Mouse (Mus musculus): ENCODE data around the gene Vegfa. TPM values are rescaled to one million over a fixed set of nuclear protein-coding genes. Genes with fewer than 3 reads are reported as not detected.

Vegfa gene
- polyA plus RNA-seq, 1 experiment from 2014 or later = 5.2 TPM

DNA sequence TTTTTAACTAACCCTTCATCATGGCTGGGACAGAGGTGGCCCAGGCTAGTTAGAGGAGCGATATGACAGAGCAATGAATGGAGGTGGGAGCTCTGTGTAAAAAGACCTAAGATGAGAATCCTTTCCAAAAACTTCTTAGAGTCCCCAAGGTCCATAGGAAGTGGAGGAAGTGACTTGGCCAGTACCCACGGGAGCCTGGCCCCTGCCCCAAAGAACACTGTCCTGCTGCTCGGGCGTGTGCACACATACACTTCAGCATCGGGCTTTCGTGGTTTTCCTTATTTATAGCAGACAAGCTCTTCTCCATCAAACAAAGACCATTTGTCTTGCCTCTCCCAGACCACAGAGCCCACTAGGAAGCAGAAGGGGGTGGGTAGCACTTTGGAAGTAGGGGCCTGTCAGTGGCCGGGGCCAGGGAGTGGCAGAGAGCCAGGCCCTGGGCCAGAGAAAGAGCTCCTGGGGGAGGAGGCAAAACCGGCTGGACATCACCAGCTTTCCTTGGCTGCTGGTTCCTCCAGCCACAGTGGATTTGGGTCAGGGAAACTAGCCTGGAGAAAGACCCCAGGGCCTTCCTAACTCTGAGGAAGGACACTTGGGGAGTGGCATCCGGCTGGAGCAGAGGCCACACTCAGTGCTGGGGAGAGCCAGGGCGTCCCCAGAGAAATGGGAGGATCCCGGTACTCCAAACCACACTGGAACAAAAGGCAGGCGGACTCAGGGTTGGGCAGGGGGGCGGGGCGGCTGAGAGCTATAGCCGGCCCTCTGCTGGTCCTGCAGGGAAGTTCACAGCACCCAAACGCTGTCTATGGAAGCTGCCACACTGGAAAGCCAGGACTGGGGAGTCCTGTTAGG is 4.9 kb downstream of the Vegfa start:
- peaks cover 37% of the 10 kb centered on the region for H3K4me1 ChIP-seq (replicated peaks; ENCODE audit: control insufficient read depth, insufficient read depth, low read length)
- peak overlapping the region; percentile 93 for H3K4me3 ChIP-seq (ENCODE audit: low read depth, low read length)
- H3K9me3 ChIP-seq (ENCODE audit: control insufficient read depth, low read length) = no peaks in the 10 kb centered on the region
- peak overlapping the region; percentile 27 for H3K9ac ChIP-seq (ENCODE audit: low read length)
- DNase-seq (ENCODE audit: low spot score) (peak; percentile 84), ATAC-seq (replicated peaks; ENCODE audit: low FRiP score, low TSS enrichment, low read depth) (peak; percentile 14; the same call in 1 of the 2 replicates)
- H3K27ac ChIP-seq (ENCODE audit: low read depth) = peak overlapping the region; percentile 66
- H3K4me2 ChIP-seq (ENCODE audit: low read length) = peak overlapping the region; percentile 55
- peaks cover 40% of the 10 kb centered on the region for H3K36me3 ChIP-seq (ENCODE audit: control insufficient read depth, insufficient read depth, low read length)
- H3K27me3 ChIP-seq (replicated peaks; ENCODE audit: control insufficient read depth, insufficient read depth, low read length) = no peaks in the 10 kb centered on the region
- 11% methylated on average over 16 of the region's 16 CpGs for WGBS

DNA sequence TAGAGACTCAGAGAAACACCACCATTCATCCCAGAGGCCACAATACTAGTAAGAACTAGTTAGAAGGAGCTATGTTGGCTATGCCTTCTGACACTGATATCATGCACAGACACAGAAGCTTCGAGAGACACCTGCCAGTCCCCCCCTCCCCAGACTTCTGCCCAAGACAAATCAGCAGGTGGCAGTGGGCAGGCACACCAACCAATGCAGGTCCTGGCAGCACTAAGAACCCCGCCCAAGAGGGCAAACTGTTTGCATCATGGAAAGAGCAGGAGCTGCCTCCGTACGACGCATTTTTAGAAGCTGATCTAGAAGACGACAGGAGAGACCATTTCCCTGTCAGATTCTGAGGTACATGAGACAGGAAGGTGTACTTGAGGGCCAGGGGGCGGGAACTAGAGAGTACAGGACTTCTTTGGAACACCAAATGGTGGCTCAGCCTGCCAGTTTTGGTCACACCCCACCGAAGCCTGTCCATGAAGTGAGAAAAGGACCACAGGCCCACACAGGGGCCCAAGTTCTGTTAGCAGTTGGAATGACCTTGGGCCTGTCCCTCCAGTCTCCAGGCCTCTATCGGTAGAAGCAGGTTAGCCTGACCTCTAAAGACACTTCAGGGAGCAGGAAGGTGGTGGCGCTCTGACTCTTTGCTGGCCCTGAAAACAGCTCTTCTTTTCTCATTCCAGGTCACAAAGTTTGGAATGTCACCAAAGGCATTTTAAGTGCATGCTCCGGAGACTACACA is 6.1 kb downstream of the Vegfa start:
- H3K9me3 ChIP-seq (ENCODE audit: control insufficient read depth, low read length) = no peaks in the 10 kb centered on the region
- H3K4me3 ChIP-seq (ENCODE audit: low read depth, low read length) = no peak overlapping the region
- H3K4me2 ChIP-seq (ENCODE audit: low read length) = no peak overlapping the region
- DNase-seq (ENCODE audit: low spot score) (no peak), ATAC-seq (replicated peaks; ENCODE audit: low FRiP score, low TSS enrichment, low read depth) (no peak)
- H3K4me1 ChIP-seq (replicated peaks; ENCODE audit: control insufficient read depth, insufficient read depth, low read length) = peaks cover 37% of the 10 kb centered on the region
- no peak overlapping the region for H3K27ac ChIP-seq (ENCODE audit: low read depth)
- no peaks in the 10 kb centered on the region for H3K27me3 ChIP-seq (replicated peaks; ENCODE audit: control insufficient read depth, insufficient read depth, low read length)
- H3K9ac ChIP-seq (ENCODE audit: low read length) = no peak overlapping the region
- WGBS = 78% methylated on average over 11 of the region's 11 CpGs
- H3K36me3 ChIP-seq (ENCODE audit: control insufficient read depth, insufficient read depth, low read length) = peaks cover 52% of the 10 kb centered on the region

DNA sequence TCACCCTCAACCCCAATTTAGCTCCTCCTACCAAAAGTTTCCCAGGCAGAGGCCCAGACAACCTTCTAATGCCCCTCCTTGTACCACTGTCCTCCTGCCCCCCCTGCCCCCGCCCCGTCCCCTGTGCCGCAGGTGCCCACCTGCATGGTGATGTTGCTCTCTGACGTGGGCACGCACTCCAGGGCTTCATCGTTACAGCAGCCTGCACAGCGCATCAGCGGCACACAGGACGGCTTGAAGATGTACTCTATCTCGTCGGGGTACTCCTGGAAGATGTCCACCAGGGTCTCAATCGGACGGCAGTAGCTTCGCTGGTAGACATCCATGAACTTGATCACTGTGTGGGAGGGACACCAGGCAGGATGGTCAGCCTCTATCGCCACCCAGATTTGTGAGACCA is 7.0 kb downstream of the Vegfa start:
- WGBS = 86% methylated on average over 15 of the region's 15 CpGs
- H3K4me2 ChIP-seq (ENCODE audit: low read length) = no peak overlapping the region
- H3K4me1 ChIP-seq (replicated peaks; ENCODE audit: control insufficient read depth, insufficient read depth, low read length) = peaks cover 37% of the 10 kb centered on the region
- peaks cover 60% of the 10 kb centered on the region for H3K36me3 ChIP-seq (ENCODE audit: control insufficient read depth, insufficient read depth, low read length)
- H3K9ac ChIP-seq (ENCODE audit: low read length) = no peak overlapping the region
- no peak overlapping the region for H3K4me3 ChIP-seq (ENCODE audit: low read depth, low read length)
- ATAC-seq (replicated peaks; ENCODE audit: low FRiP score, low TSS enrichment, low read depth) (no peak), DNase-seq (ENCODE audit: low spot score) (no peak)
- no peak overlapping the region for H3K27ac ChIP-seq (ENCODE audit: low read depth)
- no peaks in the 10 kb centered on the region for H3K27me3 ChIP-seq (replicated peaks; ENCODE audit: control insufficient read depth, insufficient read depth, low read length)
- no peaks in the 10 kb centered on the region for H3K9me3 ChIP-seq (ENCODE audit: control insufficient read depth, low read length)

DNA sequence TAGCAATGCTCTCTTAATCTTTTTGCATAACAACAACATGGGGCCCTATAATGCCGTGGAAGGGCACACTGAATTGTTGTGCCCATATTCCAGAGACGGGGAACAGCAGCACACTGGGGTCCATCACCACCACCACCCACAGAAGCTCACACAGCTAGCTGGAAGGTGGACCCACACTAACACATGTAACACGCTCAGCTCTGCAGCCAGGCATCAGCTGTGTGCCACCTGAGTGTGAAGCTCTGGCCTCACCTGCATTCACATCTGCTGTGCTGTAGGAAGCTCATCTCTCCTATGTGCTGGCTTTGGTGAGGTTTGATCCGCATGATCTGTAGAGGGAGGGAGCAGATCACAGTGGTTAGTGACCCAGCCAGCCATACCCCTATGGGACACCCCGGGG is 8.0 kb downstream of the Vegfa start:
- H3K27ac ChIP-seq (ENCODE audit: low read depth) = no peak overlapping the region
- H3K27me3 ChIP-seq (replicated peaks; ENCODE audit: control insufficient read depth, insufficient read depth, low read length) = no peaks in the 10 kb centered on the region
- no peak overlapping the region for H3K9ac ChIP-seq (ENCODE audit: low read length)
- H3K9me3 ChIP-seq (ENCODE audit: control insufficient read depth, low read length) = no peaks in the 10 kb centered on the region
- H3K4me2 ChIP-seq (ENCODE audit: low read length) = no peak overlapping the region
- peaks cover 32% of the 10 kb centered on the region for H3K4me1 ChIP-seq (replicated peaks; ENCODE audit: control insufficient read depth, insufficient read depth, low read length)
- no peak overlapping the region for H3K4me3 ChIP-seq (ENCODE audit: low read depth, low read length)
- no peak for DNase-seq (ENCODE audit: low spot score)
- no peak for ATAC-seq (replicated peaks; ENCODE audit: low FRiP score, low TSS enrichment, low read depth)
- WGBS = 92% methylated on average over 5 of the region's 5 CpGs
- H3K36me3 ChIP-seq (ENCODE audit: control insufficient read depth, insufficient read depth, low read length) = peaks cover 71% of the 10 kb centered on the region

DNA sequence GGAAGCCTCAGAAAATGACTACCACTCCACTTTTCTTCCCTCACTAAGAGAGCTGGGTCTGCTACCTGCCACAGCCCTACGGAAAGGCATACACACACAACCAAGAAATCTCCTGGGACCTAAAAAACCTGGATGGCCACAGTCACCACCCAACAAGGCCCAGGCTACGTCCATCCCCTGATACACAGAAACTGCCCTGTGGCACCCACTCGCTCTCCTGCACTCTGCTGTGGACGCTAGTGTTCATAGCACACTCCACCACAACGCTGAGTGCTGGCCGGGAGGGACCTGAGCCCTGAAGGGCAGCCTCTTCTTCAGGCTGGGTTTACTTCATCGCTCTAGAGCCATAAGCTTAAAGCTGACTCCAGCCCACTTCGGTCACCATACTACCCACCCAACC is 8.6 kb downstream of the Vegfa start:
- Histone ChIP-seq H3K27ac (ENCODE audit: low read depth) (no peak overlapping the region), H3K9ac (ENCODE audit: low read length) (no peak overlapping the region), H3K4me1 (replicated peaks; ENCODE audit: control insufficient read depth, insufficient read depth, low read length) (peaks cover 26% of the 10 kb centered on the region), H3K4me3 (ENCODE audit: low read depth, low read length) (no peak overlapping the region), H3K9me3 (ENCODE audit: control insufficient read depth, low read length) (no peaks in the 10 kb centered on the region), H3K4me2 (ENCODE audit: low read length) (no peak overlapping the region), H3K27me3 (replicated peaks; ENCODE audit: control insufficient read depth, insufficient read depth, low read length) (no peaks in the 10 kb centered on the region), H3K36me3 (ENCODE audit: control insufficient read depth, insufficient read depth, low read length) (peaks cover 77% of the 10 kb centered on the region)
- ATAC-seq (replicated peaks; ENCODE audit: low FRiP score, low TSS enrichment, low read depth) (no peak), DNase-seq (ENCODE audit: low spot score) (no peak)
- WGBS = 93% methylated on average over 8 of the region's 8 CpGs

DNA sequence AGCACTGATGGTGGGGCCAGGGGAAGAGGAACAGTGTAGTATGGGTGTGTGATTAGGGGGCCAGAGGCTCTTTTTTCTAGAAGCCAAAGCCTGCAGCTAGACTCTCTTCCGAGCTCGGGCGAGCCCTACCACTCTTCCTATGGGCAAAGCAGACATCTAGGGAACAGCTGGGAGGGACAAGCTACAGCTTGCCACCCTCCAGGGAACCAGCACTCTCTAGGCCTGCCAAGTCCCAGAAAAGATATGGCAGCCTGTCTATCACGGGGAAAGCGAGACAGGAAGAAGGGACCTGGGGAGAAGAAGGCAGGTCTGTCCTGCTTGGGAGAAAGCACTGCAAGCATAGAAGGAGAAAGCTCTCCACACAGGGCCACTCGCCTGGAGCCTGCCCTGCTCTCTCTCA is 9.2 kb downstream of the Vegfa start:
- H3K4me3 ChIP-seq (ENCODE audit: low read depth, low read length) = no peak overlapping the region
- DNase-seq (ENCODE audit: low spot score) (no peak), ATAC-seq (replicated peaks; ENCODE audit: low FRiP score, low TSS enrichment, low read depth) (no peak)
- no peak overlapping the region for H3K9ac ChIP-seq (ENCODE audit: low read length)
- no peaks in the 10 kb centered on the region for H3K9me3 ChIP-seq (ENCODE audit: control insufficient read depth, low read length)
- peaks cover 83% of the 10 kb centered on the region for H3K36me3 ChIP-seq (ENCODE audit: control insufficient read depth, insufficient read depth, low read length)
- H3K4me1 ChIP-seq (replicated peaks; ENCODE audit: control insufficient read depth, insufficient read depth, low read length) = peaks cover 20% of the 10 kb centered on the region
- WGBS = 77% methylated on average over 6 of the region's 6 CpGs
- H3K4me2 ChIP-seq (ENCODE audit: low read length) = no peak overlapping the region
- no peaks in the 10 kb centered on the region for H3K27me3 ChIP-seq (replicated peaks; ENCODE audit: control insufficient read depth, insufficient read depth, low read length)
- no peak overlapping the region for H3K27ac ChIP-seq (ENCODE audit: low read depth)

DNA sequence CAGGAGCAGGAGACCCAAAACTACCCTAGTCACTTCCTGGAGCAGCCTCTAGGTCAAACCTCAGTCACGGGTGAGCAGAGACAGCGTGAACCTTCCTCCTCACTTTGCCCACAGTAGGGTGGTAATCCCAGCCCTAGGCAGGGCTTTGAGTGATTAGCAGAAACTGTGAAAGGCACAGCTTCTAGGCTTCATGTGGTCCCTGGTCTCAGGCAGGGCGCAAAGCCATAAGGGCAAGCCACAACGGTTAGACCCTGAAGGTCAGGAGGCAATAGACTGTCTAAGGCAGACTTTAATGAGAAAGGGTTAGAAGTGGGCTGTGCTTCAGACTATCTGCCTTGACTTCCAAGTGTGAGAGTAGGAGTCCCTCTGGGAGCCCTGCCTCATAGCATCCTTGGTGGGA is 9.7 kb downstream of the Vegfa start:
- no peak overlapping the region for H3K27ac ChIP-seq (ENCODE audit: low read depth)
- H3K36me3 ChIP-seq (ENCODE audit: control insufficient read depth, insufficient read depth, low read length) = peaks cover 88% of the 10 kb centered on the region
- no peaks in the 10 kb centered on the region for H3K27me3 ChIP-seq (replicated peaks; ENCODE audit: control insufficient read depth, insufficient read depth, low read length)
- H3K4me1 ChIP-seq (replicated peaks; ENCODE audit: control insufficient read depth, insufficient read depth, low read length) = peaks cover 15% of the 10 kb centered on the region
- no peaks in the 10 kb centered on the region for H3K9me3 ChIP-seq (ENCODE audit: control insufficient read depth, low read length)
- H3K4me3 ChIP-seq (ENCODE audit: low read depth, low read length) = no peak overlapping the region
- DNase-seq (ENCODE audit: low spot score) (no peak), ATAC-seq (replicated peaks; ENCODE audit: low FRiP score, low TSS enrichment, low read depth) (no peak)
- no peak overlapping the region for H3K9ac ChIP-seq (ENCODE audit: low read length)
- WGBS = 89% methylated on average over 4 of the region's 4 CpGs
- H3K4me2 ChIP-seq (ENCODE audit: low read length) = no peak overlapping the region

DNA sequence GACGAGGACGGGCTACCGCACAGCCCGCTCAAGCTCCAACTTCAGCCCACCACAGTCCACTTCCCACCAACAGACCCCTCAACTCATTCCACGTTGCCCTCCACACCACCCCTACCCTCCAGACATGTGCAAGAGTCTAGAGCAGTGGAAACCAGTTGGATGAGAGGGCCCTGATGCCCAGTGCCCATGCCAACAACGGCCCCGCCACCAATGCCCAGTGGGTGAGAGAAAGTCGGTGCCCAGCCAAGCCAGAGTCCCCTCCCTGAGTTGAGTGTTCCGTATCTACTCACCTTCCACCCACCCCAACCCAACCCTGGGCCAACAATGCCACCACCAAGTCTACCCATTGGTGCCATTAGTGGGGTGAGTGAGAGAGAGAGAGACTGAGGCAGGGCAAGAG is 10.4 kb downstream of the Vegfa start:
- DNase-seq (ENCODE audit: low spot score) (no peak), ATAC-seq (replicated peaks; ENCODE audit: low FRiP score, low TSS enrichment, low read depth) (no peak)
- Histone ChIP-seq H3K4me3 (ENCODE audit: low read depth, low read length) (no peak overlapping the region), H3K4me2 (ENCODE audit: low read length) (no peak overlapping the region), H3K9ac (ENCODE audit: low read length) (no peak overlapping the region), H3K27me3 (replicated peaks; ENCODE audit: control insufficient read depth, insufficient read depth, low read length) (no peaks in the 10 kb centered on the region), H3K27ac (ENCODE audit: low read depth) (no peak overlapping the region), H3K4me1 (replicated peaks; ENCODE audit: control insufficient read depth, insufficient read depth, low read length) (peaks cover 9% of the 10 kb centered on the region), H3K36me3 (ENCODE audit: control insufficient read depth, insufficient read depth, low read length) (peaks cover 92% of the 10 kb centered on the region), H3K9me3 (ENCODE audit: control insufficient read depth, low read length) (no peaks in the 10 kb centered on the region)
- WGBS = 93% methylated on average over 9 of the region's 9 CpGs
